Mouse (Mus musculus) gonadal fat pad, adult 2 months (tissue): ENCODE measurements at regions not wholly inside any gene's neighbourhood (a gene's known extent, or its start where the extent isn't known, plus 50 kb on each side); places are given as distances from the start of the nearest gene placed in this dataset.

Experiments
- DNase-seq: peaks from one replicate; pipeline ENCODE4 v3.0.0-alpha.2; 2012; ENCODE audit warnings: low read depth

- no peak for DNase-seq
Observed at GRCm38 (mm10) chr15:62091144-62091543, 1168.3 kb upstream of the A1bg start.

- DNase-seq, result no peak
Observed at GRCm38 (mm10) chr15:62088341-62088740, 1165.5 kb upstream of the A1bg start.

GRCm38 (mm10) chr15:62087755-62088154 is 1164.9 kb upstream of the A1bg start:
- no peak for DNase-seq

GRCm38 (mm10) chr15:62086037-62086436 is 1163.2 kb upstream of the A1bg start:
- DNase-seq, result no peak

GRCm38 (mm10) chr15:62083347-62083746 is 1160.5 kb upstream of the A1bg start:
- peak; percentile 97 for DNase-seq

- no peak for DNase-seq
Observed at GRCm38 (mm10) chr15:62082539-62082938, 1159.7 kb upstream of the A1bg start.

- peak; percentile 95 for DNase-seq
Observed at GRCm38 (mm10) chr15:62079155-62080109, 1156.6 kb upstream of the A1bg start.

GRCm38 (mm10) chr15:62076552-62077234 is 1153.9 kb upstream of the A1bg start:
- peak; percentile 86 for DNase-seq

GRCm38 (mm10) chr15:62074735-62075134 is 1151.9 kb upstream of the A1bg start:
- no peak for DNase-seq

- DNase-seq, result no peak
Observed at GRCm38 (mm10) chr15:62073595-62073994, 1150.8 kb upstream of the A1bg start.

- no peak for DNase-seq
Observed at GRCm38 (mm10) chr15:62071311-62071710, 1148.5 kb upstream of the A1bg start.

GRCm38 (mm10) chr15:62068422-62069160 is 1145.8 kb upstream of the A1bg start:
- DNase-seq, result no peak

- no peak for DNase-seq
Observed at GRCm38 (mm10) chr15:62064399-62064798, 1141.6 kb upstream of the A1bg start.

- no peak for DNase-seq
Observed at GRCm38 (mm10) chr15:62057449-62057848, 1134.6 kb upstream of the A1bg start.

GRCm38 (mm10) chr15:62056889-62057288 is 1134.1 kb upstream of the A1bg start:
- no peak for DNase-seq

GRCm38 (mm10) chr15:62056401-62056800 is 1133.6 kb upstream of the A1bg start:
- DNase-seq, result peak; percentile 79

- DNase-seq, result no peak
Observed at GRCm38 (mm10) chr15:62055011-62055410, 1132.2 kb upstream of the A1bg start.

- DNase-seq, result no peak
Observed at GRCm38 (mm10) chr15:62053420-62054239, 1130.8 kb upstream of the A1bg start.

GRCm38 (mm10) chr15:62049416-62049815 is 1126.6 kb upstream of the A1bg start:
- no peak for DNase-seq

- DNase-seq, result no peak
Observed at GRCm38 (mm10) chr15:62048981-62049380, 1126.2 kb upstream of the A1bg start.

GRCm38 (mm10) chr15:62046276-62046675 is 1123.5 kb upstream of the A1bg start:
- DNase-seq, result no peak
